Mouse (Mus musculus): ENCODE measurements around the gene Grin2d. TPM values are rescaled to one million over a fixed set of nuclear protein-coding genes. Genes with fewer than 3 reads are reported as not detected.

Grin2d gene
- polyA plus RNA-seq, 1 experiment from 2014 or later, result 0.66 TPM

DNA sequence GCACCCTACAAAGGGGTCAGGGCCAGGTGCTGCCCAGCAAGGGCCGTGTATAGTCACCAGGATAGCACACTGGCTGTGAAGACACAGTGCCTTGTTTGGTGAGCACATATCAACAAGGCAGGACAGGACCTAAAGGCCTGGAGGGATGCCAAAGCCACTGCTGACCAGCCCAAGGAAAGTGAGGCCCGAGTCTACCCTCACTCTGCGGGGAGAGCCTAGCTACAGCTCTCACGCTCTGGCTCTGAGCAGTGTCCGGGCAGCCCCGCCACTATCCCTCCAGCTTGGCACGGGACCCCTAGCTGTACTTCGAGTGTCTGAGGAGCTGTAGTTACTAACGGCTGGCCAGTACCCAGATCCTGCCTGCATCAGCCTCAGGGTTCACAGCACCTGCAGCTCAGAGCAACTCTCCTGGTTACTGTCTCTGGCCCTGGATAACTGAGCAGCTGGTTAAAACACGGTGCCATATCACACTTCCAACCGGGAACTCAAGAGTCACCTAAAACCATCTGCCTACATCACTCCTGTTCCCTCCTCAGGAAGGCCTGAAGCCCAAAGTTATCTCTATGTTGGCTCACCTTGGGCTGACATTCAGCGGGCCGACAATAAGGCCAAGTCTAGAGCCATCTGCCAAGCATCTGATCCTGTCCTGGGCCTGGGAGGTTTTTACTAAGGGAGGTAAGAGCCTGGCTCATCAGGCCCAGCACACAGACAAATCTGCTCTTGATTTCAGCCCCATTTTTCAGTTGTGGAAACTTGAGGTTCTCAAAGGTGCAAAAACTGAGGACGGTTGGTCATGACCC lies 68.7 kb downstream of the Grin2d start:
- H3K27ac ChIP-seq (ENCODE audit: low read depth, low read length), result no peak overlapping the region
- no peak overlapping the region for H3K4me3 ChIP-seq (ENCODE audit: low read depth, low read length)
- no peak overlapping the region for H3K9ac ChIP-seq (ENCODE audit: low read depth, low read length)
- H3K27me3 ChIP-seq (replicated peaks; ENCODE audit: control insufficient read depth, insufficient read depth, low read length), result no peaks in the 10 kb centered on the region
- no peak for ATAC-seq
- peaks cover 61% of the 10 kb centered on the region for H3K36me3 ChIP-seq (ENCODE audit: control insufficient read depth, insufficient read depth)
- no peak overlapping the region for H3K4me2 ChIP-seq (replicated peaks; ENCODE audit: low read depth)
- no peaks in the 10 kb centered on the region for H3K9me3 ChIP-seq (ENCODE audit: control insufficient read depth)
- 84% methylated on average over 14 of the region's 14 CpGs for WGBS
- TF ChIP-seq CTCF (IDR thresholded peaks at IDR 0.05; ENCODE audit: low read depth), result no peak
- peaks cover 7% of the 10 kb centered on the region; the same call in 1 of the 2 replicates for H3K4me1 ChIP-seq (replicated peaks; ENCODE audit: control insufficient read depth, insufficient read depth, low read length)

DNA sequence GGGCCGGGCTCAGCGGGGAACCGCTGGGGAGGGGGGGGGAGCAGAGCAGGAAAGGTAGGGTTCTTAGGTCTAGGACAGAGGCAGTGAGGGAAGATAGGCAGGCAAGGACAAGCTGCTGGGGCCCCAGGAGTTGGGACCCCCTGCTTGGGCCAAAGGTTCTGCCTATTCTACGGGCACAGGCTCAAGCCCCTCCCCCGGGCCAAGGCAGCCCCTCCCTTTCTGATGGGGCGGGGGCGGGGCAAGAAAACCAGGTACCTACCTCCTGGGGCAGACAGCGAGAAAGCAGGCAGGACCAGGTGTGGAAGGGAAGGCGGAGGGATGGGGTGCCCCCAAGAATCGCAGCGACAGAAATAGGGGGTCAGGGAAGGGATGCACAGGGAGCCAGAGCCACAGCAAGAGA lies 69.7 kb downstream of the Grin2d start:
- TF ChIP-seq CTCF (IDR thresholded peaks at IDR 0.05; ENCODE audit: low read depth), result no peak
- whole genome bisulfite sequencing, result 49% methylated on average over 9 of the region's 11 CpGs
- H3K4me1 ChIP-seq (replicated peaks; ENCODE audit: control insufficient read depth, insufficient read depth, low read length), result peaks cover 6% of the 10 kb centered on the region; the same call in 1 of the 2 replicates
- H3K27ac ChIP-seq (ENCODE audit: low read depth, low read length), result peak overlapping the region; percentile 7; the same call in 1 of the 2 replicates
- ATAC-seq, result no peak
- H3K27me3 ChIP-seq (replicated peaks; ENCODE audit: control insufficient read depth, insufficient read depth, low read length), result no peaks in the 10 kb centered on the region
- peaks cover 61% of the 10 kb centered on the region for H3K36me3 ChIP-seq (ENCODE audit: control insufficient read depth, insufficient read depth)
- no peak overlapping the region for H3K9ac ChIP-seq (ENCODE audit: low read depth, low read length)
- H3K9me3 ChIP-seq (ENCODE audit: control insufficient read depth), result no peaks in the 10 kb centered on the region
- H3K4me3 ChIP-seq (ENCODE audit: low read depth, low read length), result no peak overlapping the region
- H3K4me2 ChIP-seq (replicated peaks; ENCODE audit: low read depth), result no peak overlapping the region

- Histone ChIP-seq H3K9ac (ENCODE audit: low read depth, low read length) (no peak overlapping the region), H3K4me2 (replicated peaks; ENCODE audit: low read depth) (no peak overlapping the region), H3K9me3 (ENCODE audit: control insufficient read depth) (no peaks in the 10 kb centered on the region), H3K36me3 (ENCODE audit: control insufficient read depth, insufficient read depth) (peaks cover 45% of the 10 kb centered on the region), H3K27ac (ENCODE audit: low read depth, low read length) (no peak overlapping the region), H3K27me3 (replicated peaks; ENCODE audit: control insufficient read depth, insufficient read depth, low read length) (no peaks in the 10 kb centered on the region), H3K4me1 (replicated peaks; ENCODE audit: control insufficient read depth, insufficient read depth, low read length) (no peaks in the 10 kb centered on the region), H3K4me3 (ENCODE audit: low read depth, low read length) (no peak overlapping the region)
- ATAC-seq, result no peak
- WGBS, result 55% methylated on average over 5 of the region's 5 CpGs
- TF ChIP-seq CTCF (IDR thresholded peaks at IDR 0.05; ENCODE audit: low read depth), result no peak
Measured at GRCm38 (mm10) chr7:45805941-45806340, 72.2 kb downstream of the Grin2d start.

- Histone ChIP-seq H3K36me3 (ENCODE audit: control insufficient read depth, insufficient read depth) (peaks cover 12% of the 10 kb centered on the region), H3K27me3 (replicated peaks; ENCODE audit: control insufficient read depth, insufficient read depth, low read length) (0 out of 2 replicates have a peak, but pooled peaks cover 5% of the 10 kb centered on the region), H3K27ac (ENCODE audit: low read depth, low read length) (no peak overlapping the region), H3K4me2 (replicated peaks; ENCODE audit: low read depth) (no peak overlapping the region), H3K4me1 (replicated peaks; ENCODE audit: control insufficient read depth, insufficient read depth, low read length) (no peaks in the 10 kb centered on the region), H3K4me3 (ENCODE audit: low read depth, low read length) (no peak overlapping the region), H3K9me3 (ENCODE audit: control insufficient read depth) (no peaks in the 10 kb centered on the region), H3K9ac (ENCODE audit: low read depth, low read length) (no peak overlapping the region)
- no peak for TF ChIP-seq CTCF (IDR thresholded peaks at IDR 0.05; ENCODE audit: low read depth)
- no peak for ATAC-seq
- 91% methylated on average over 6 of the region's 6 CpGs for whole genome bisulfite sequencing
Measured at GRCm38 (mm10) chr7:45802551-45802950, 75.6 kb downstream of the Grin2d start.

DNA sequence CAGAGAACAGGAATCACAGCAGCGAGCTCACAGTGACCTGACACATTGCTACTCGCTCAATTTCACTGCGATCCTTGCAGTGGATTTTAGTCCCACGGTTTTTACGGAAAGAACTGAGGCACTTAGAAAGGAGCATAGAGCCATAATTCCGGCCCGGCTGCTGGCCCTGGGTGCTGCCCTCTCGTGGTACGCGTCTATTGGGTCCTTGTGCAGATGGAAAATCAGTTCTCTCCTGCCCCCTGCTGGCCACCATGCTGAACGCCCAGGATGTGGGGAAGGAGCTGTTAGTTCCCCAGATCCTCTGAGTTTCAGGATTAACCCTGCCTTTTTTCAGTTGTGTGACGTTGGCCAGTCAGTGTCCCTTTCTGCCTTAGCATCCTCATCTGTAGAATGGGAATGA lies 76.8 kb downstream of the Grin2d start:
- no peaks in the 10 kb centered on the region for H3K9me3 ChIP-seq (ENCODE audit: control insufficient read depth)
- peak; percentile 100 for TF ChIP-seq CTCF (IDR thresholded peaks at IDR 0.05; ENCODE audit: low read depth)
- 1% methylated on average over 12 of the region's 12 CpGs for WGBS
- H3K27ac ChIP-seq (ENCODE audit: low read depth, low read length), result no peak overlapping the region
- H3K4me3 ChIP-seq (ENCODE audit: low read depth, low read length), result peak overlapping the region; percentile 30
- H3K36me3 ChIP-seq (ENCODE audit: control insufficient read depth, insufficient read depth), result no peaks in the 10 kb centered on the region; the same call in 1 of the 2 replicates
- H3K27me3 ChIP-seq (replicated peaks; ENCODE audit: control insufficient read depth, insufficient read depth, low read length), result peaks cover 10% of the 10 kb centered on the region; the same call in 1 of the 2 replicates
- ATAC-seq, result peak; percentile 51
- H3K4me1 ChIP-seq (replicated peaks; ENCODE audit: control insufficient read depth, insufficient read depth, low read length), result no peaks in the 10 kb centered on the region
- peak overlapping the region; percentile 69 for H3K4me2 ChIP-seq (replicated peaks; ENCODE audit: low read depth)
- no peak overlapping the region for H3K9ac ChIP-seq (ENCODE audit: low read depth, low read length)

DNA sequence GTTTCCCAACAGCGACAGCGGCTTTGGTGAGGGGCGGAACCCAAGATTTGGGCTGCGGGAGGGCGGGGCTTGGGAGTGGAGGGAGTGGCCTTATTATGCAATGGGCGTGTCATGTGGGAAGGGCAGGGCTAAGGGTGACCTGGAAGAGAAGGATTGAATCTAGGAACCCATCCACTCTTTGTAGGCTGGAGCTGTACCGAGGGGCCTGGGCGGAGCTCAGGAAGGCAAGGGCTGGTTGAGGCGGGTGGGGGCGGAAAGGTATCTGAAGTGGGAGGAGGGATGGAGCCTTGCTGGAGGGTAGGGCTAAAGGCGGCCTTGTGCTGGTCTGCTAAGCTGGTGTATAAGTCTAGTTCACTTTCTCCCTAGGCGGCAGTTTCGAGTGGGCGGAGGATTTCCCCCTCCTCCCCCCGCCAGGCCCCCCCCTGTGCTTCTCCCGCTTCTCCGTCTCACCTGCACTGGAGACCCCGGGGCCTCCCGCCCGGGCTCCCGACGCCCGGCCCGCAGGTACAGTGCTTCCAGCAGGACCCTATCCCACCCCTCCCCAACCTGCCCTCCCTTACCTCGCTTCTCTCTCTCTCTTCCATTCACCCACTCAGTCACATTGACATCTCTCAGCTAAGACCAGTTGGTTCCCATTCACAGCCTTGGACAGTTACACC lies 77.5 kb downstream of the Grin2d start:
- TF ChIP-seq CTCF (IDR thresholded peaks at IDR 0.05; ENCODE audit: low read depth), result no peak
- Histone ChIP-seq H3K4me1 (replicated peaks; ENCODE audit: control insufficient read depth, insufficient read depth, low read length) (no peaks in the 10 kb centered on the region), H3K27me3 (replicated peaks; ENCODE audit: control insufficient read depth, insufficient read depth, low read length) (peaks cover 10% of the 10 kb centered on the region; the same call in 1 of the 2 replicates), H3K9me3 (ENCODE audit: control insufficient read depth) (no peaks in the 10 kb centered on the region), H3K27ac (ENCODE audit: low read depth, low read length) (no peak overlapping the region), H3K4me3 (ENCODE audit: low read depth, low read length) (peak overlapping the region; percentile 30), H3K4me2 (replicated peaks; ENCODE audit: low read depth) (peak overlapping the region; percentile 69), H3K9ac (ENCODE audit: low read depth, low read length) (no peak overlapping the region), H3K36me3 (ENCODE audit: control insufficient read depth, insufficient read depth) (no peaks in the 10 kb centered on the region; the same call in 1 of the 2 replicates)
- 15% methylated on average over 22 of the region's 25 CpGs for WGBS
- peak; percentile 28 for ATAC-seq
